Mouse (Mus musculus): ENCODE measurements around the gene Gal.

Gene Gal

GRCm38 (mm10) chr19:3414268-3414733 lies at the start of gene Gal:
Gene Gal (minus strand): TSS chr19:3414544.
- DNase-seq (ENCODE audit: low spot score in 2 of 2) = peak in 1 of 2 experiments; percentile 6

- DNase-seq (ENCODE audit: low spot score in 2 of 2) = no peak
Measured at GRCm38 (mm10) chr19:3459986-3460385, 45.6 kb upstream of the Gal start.

GRCm38 (mm10) chr19:3458331-3459099 lies 44.2 kb upstream of the Gal start:
- DNase-seq (ENCODE audit: low spot score in 2 of 2) = no peak

GRCm38 (mm10) chr19:3457700-3458099 lies 43.4 kb upstream of the Gal start:
- no peak for DNase-seq (ENCODE audit: low spot score in 2 of 2)

- peak in 1 of 2 experiments; percentile 13 for DNase-seq (ENCODE audit: low spot score in 2 of 2)
Measured at GRCm38 (mm10) chr19:3451649-3452048, 37.3 kb upstream of the Gal start.

- DNase-seq (ENCODE audit: low spot score in 2 of 2) = peak; percentile 78 to 79
Measured at GRCm38 (mm10) chr19:3451170-3451569, 36.8 kb upstream of the Gal start.

- no peak for DNase-seq (ENCODE audit: low spot score in 2 of 2)
Measured at GRCm38 (mm10) chr19:3450714-3451113, 36.4 kb upstream of the Gal start.

- DNase-seq (ENCODE audit: low spot score in 2 of 2) = no peak
Measured at GRCm38 (mm10) chr19:3449248-3449647, 34.9 kb upstream of the Gal start.

GRCm38 (mm10) chr19:3447348-3447747 lies 33.0 kb upstream of the Gal start:
- DNase-seq (ENCODE audit: low spot score in 2 of 2) = no peak

GRCm38 (mm10) chr19:3441092-3441491 lies 26.7 kb upstream of the Gal start:
- DNase-seq (ENCODE audit: low spot score in 2 of 2) = no peak

- no peak for DNase-seq (ENCODE audit: low spot score in 2 of 2)
Measured at GRCm38 (mm10) chr19:3440667-3441066, 26.3 kb upstream of the Gal start.

GRCm38 (mm10) chr19:3437980-3438379 lies 23.6 kb upstream of the Gal start:
- no peak for DNase-seq (ENCODE audit: low spot score in 2 of 2)

- no peak for DNase-seq (ENCODE audit: low spot score in 2 of 2)
Measured at GRCm38 (mm10) chr19:3436840-3437239, 22.5 kb upstream of the Gal start.

GRCm38 (mm10) chr19:3435824-3436223 lies 21.5 kb upstream of the Gal start:
- no peak for DNase-seq (ENCODE audit: low spot score in 2 of 2)

- DNase-seq (ENCODE audit: low spot score in 2 of 2) = no peak
Measured at GRCm38 (mm10) chr19:3434641-3435040, 20.3 kb upstream of the Gal start.

- DNase-seq (ENCODE audit: low spot score in 2 of 2) = no peak
Measured at GRCm38 (mm10) chr19:3434124-3434523, 19.8 kb upstream of the Gal start.

- DNase-seq (ENCODE audit: low spot score in 2 of 2) = no peak
Measured at GRCm38 (mm10) chr19:3431969-3432368, 17.6 kb upstream of the Gal start.

GRCm38 (mm10) chr19:3431066-3431465 lies 16.7 kb upstream of the Gal start:
- no peak for DNase-seq (ENCODE audit: low spot score in 2 of 2)

GRCm38 (mm10) chr19:3429156-3429816 lies 14.9 kb upstream of the Gal start:
- DNase-seq (ENCODE audit: low spot score in 2 of 2) = no peak

- DNase-seq (ENCODE audit: low spot score in 2 of 2) = no peak
Measured at GRCm38 (mm10) chr19:3428057-3428830, 13.9 kb upstream of the Gal start.

- DNase-seq (ENCODE audit: low spot score in 2 of 2) = no peak
Measured at GRCm38 (mm10) chr19:3424214-3424613, 9.9 kb upstream of the Gal start.

GRCm38 (mm10) chr19:3422981-3423380 lies 8.6 kb upstream of the Gal start:
- DNase-seq (ENCODE audit: low spot score in 2 of 2) = no peak
